Mouse (Mus musculus) lung, postnatal 25 days (tissue): ENCODE measurements around the gene S100a16.
A peak's percentile ranks its signal among the peaks of the same experiment; 100 is the strongest.

ENCODE experiments used
- DNase-seq: peaks from one replicate; pipeline ENCODE4 v3.0.0; 2022; ENCODE audit warnings: low spot score

The S100a16 gene

DNA sequence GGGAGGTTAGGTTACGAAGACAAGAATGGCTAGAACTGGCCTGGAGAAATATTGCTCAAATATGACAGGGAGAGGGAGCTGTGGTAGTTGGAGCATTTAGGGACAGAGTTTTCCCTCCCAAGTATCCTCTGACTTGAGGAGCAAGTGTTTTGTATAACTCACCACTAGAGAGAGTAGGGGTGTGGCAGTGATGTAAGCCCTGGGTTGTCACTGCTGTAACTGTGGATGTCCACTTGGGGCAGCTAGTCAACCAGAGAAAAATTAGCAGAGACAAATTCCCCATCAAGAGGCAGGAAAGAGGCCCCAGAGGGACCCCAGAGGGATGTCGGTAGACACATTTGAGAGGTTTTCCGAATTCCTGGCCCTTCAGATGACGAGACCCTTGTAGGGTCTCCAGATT lies 11.6 kb upstream of the S100a16 start:
- peak; percentile 81 for DNase-seq

DNA sequence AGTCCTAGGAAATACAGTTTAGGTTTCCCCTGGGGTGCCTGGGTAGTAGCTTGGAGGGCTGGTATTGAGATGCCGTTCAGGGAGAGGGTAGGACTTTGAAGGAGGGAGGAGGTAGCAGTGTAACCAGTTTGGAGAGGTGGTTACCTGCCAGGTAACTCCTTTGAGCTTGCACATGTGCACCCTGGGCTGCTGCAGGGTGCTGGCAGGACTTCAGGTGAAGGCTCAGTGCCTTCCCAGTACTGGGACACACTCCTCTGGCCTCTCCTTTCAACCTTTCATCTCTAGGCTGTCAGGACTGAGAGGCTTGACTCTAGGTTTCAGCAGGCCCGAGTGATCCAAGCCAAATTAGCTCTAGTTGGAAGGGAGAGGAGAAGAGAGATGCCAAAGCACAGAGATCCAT lies 11.0 kb upstream of the S100a16 start:
- no peak for DNase-seq

DNA sequence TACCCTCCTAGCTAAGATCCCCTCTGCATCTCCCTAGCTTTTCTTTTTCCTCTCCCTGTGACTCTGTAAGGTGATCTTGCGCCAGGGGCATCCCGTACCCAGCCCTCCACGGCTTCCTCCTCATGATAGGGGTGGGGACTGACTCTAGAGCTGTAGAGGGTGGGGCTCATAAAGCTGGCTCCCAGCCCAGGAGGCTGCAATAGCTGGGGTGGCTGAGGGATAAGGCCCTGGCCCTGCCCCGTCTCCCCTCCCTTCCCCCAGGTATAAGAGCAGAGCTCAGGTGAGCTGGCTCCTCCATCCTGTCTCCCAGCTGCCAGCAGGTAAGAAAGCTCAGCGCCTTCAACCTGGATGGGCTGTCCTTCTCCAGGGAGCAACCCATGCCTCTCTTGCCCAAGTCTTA lies 10.5 kb upstream of the S100a16 start, which contains the start of gene S100a14:
TSS of gene S100a14 (plus strand) at position 277 of the 400 bp plus-strand sequence.
- DNase-seq = peak; percentile 79

DNA sequence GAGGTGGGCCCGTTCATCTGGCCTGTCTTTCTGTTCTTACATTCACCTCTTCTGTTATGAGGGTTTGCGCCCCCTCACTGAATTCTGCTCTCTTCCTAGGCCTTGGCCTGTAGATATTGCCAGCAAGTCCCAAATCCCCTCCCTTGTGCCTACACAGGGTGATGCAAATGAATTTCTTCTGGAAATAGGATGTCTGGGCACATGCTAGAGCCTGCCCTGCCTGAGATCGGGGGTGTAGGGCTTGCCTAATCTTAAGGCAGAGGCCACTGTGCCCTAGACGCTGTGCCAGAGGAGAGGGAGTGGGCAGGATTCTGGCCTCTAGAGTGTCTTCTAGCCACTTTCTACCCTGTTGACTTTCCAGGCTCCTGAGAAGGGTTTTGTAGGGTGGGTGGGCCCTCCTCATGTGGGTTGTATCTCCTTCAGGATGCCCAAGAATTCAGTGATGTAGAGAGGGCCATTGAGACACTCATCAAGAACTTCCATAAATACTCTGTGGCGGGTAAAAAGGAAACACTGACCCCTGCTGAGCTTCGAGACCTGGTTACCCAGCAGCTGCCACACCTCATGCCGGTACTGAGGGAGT lies 9.7 kb upstream of the S100a16 start:
- DNase-seq = no peak

- no peak for DNase-seq
These were observed 5.3 kb upstream of the S100a16 start for GRCm38 (mm10) chr3:90531713-90532112.

- no peak for DNase-seq
These were observed 1.6 kb upstream of the S100a16 start for GRCm38 (mm10) chr3:90535446-90535845.

DNA sequence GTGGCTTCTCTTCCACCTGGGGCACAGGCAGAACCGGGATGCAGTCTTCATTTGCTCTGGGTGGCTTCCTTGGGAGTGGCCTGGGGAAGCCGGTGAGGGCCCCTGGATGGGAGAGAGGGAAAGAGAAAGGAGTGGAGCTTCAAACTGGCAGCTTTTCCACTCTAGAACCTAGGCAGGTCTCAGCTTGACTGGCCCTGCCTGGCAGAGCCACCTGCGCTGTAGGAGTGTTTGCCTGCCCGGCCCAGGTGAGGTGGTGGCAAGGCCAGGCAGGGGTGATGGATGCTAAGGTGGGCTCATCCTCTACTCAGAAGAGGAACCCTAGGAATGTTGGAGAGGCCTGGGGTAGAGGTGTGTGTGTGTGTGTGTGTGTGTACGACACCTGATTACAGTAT lies 847 bp downstream of the S100a16 start:
- no peak for DNase-seq

- DNase-seq = peak; percentile 73
These were observed 3.9 kb downstream of the S100a16 start for GRCm38 (mm10) chr3:90540904-90541303.

DNA sequence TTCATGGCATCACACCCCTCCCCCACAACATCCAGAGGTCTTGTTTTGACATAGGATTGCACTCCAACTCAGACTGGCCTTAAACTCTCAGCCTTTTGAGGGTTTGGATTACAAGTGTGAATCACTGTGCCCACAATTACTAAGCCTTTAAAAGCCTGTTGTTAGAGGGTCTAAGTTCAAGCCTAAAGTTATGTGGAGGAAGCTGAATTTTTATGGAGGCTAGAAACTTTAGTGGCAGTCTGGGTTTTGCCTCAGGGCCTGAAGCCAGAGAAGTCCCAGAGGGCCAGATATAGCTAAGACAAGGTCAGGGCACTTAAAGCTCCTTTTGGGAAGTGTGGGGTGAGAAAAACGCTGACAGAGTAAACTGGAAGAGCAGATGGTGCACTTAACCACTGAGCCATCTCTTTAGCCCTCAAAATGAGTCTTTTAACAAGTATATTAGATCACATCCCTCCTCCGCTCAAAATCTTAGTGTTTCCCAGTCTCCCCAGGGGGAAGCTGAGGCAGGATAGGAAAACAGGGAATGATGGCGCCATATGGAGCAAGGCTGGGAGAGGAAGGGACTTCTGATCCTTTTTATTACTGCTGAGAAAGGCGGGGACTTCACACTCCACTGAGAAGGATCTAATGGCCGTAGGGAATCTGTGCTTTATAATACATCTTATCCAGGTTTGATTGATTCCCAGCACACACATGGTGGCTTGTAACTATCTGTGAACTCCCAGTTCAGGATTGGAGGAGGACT lies 12.8 kb downstream of the S100a16 start:
- DNase-seq = no peak

DNA sequence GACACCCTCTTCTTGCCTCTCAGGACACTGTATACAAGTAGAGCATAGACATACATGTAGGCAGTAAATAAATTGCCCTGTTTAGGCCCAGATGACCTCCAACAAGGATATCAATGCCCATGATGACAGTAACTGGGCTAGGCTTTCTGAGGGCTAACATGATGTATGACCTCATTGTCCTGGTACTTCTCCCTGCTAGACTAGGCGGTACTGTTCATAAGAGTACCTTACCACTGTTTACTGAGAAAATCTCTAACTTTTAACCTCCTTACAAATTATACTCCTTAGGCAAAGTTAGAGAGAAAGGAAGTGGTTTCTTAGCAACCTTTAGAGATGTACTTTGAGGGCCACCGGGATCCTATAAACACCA lies 13.4 kb downstream of the S100a16 start:
- no peak for DNase-seq

DNA sequence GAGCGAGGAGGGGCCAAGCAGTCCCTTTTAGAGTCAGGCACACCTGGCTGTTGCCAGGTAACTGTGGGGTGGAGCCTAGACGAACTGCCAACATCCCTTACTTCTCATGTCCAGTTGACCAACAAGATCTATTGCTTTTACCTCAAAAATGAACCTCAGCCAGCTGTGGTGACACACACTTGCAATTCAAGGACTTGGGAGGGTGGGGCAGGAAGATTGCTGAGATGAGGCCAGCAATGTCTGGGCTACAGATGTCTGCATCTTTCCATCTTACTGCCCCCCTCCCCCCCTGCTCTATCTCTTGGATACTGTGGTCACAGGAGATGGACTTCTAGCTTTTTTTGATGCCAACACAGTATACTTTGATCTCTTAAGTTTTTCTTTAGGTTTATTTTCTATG lies 15.2 kb downstream of the S100a16 start:
- DNase-seq = no peak

DNA sequence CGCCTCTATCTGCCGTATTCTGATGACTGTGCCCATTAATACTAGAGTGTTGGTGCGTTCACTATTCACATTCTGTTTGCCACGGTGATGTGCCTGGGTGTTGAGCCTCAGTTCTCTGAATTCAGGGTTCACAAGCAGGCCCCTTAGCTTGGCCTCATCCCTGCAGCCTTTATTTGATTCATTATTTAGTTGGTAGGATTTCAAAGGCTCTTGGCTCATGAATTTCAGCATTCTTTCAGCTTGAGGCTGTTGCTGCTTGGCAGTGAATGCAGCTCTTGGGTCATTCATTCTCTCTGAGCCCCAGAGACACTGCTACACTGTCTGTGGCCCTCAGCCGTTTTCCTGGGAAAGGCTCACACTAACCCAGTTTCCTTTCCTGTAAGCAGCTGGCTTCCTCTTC lies 18.9 kb downstream of the S100a16 start:
- no peak for DNase-seq

DNA sequence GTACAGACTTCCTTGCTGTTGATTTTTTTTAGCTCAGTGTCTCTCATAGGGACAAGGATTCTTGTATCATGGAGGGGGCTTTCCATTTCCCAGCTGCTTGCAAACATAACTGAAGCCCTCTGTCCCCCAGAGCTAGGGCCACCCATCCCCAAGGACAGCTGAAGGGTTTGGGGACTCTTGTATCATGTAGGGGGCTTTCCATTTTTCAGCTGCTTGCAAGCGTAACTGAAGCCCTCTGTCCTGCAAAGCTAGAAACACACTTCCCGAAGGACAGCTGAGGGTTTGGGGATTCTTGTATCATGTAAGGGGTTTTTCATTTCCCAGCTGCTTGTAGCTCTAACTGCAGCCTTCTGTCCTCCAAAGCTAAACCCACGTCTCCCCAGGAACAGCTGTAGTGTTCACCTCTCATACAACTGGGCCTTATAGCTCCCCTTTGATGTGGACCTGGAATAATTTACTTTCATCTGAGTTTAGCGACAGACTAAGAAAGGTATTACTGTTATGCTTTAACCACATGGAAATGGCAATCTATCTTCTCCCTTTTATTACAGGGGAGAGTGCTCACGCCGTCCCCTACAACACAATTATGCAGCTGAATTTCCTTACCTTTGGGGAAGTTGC lies 23.1 kb downstream of the S100a16 start, which contains the start of gene S100a3:
TSS of gene S100a3 (plus strand) at position 571 of the 621 bp plus-strand sequence.
- DNase-seq = no peak

DNA sequence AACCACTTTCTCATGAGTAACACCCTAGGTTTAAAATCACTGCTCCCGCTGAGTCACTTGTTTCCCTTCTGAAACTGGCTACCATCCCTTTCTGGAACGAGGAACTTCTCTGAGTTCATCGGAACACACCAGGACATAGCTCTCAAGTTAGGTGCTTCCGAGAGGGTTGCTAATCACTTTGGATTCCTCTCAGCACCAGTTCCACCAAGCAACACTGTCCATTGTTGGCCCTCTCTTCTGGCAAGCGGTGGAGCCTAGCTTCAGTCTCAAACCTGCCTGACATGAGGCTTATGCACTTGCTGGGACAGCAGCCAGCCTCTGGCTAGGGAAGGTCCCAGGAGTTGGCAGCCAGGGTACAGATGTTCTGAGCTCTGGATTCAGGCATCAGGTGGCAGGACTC lies 37.6 kb downstream of the S100a16 start:
- DNase-seq = no peak

DNA sequence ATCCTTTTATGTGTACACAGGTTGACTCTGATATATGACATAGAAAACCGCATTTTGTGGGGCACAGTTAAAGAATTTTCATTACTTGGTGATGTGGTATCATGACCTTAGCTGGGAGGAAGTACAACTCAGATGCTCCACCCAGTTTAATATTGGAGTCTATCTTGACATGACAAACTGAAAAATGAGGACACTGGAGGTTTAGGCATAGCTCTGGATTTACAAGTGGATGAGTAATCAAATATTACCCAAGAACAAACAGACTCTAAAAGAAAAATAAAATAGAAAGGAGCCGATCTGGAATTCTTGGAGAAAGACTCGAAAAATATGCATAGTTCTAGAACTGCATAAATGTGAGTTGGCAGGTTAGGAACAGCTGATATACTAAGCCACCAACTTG lies 38.3 kb downstream of the S100a16 start:
- no peak for DNase-seq

DNA sequence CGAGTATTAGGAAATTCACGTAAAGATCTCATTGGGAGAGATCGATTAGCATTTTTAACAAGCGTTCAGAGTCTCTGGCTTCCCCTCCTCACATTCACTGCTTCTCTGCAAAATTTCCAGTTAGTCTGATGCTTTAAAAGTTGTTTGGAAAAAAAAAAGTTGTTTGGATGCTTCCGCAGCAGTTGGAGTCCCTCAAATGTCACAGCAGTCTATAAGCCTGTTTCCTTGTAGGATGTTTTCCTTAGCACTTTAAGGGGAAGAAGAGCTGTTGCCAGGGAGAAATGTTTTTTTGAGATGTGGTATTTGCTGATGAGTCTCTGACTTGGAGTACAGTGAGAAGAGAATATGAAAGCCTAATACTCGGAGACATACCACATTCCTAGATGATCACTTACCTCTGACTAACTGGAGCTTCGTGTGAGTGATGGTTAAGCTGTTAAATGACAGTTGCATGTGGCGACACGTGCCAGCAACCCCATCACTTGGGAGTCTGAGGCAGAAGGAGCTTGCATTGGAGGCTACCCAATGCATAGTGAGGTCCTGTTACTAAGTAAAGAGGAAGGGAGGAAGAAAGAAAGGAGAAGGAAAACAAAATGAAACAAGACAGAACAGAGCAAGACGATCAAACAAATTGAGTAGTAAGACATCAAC lies 39.4 kb downstream of the S100a16 start:
- no peak for DNase-seq

- DNase-seq = no peak
These were observed 42.4 kb downstream of the S100a16 start for GRCm38 (mm10) chr3:90579433-90579832.

- DNase-seq = no peak
These were observed 44.1 kb downstream of the S100a16 start for GRCm38 (mm10) chr3:90581141-90581540.

GRCm38 (mm10) chr3:90582156-90582555 lies 45.1 kb downstream of the S100a16 start:
- no peak for DNase-seq

- DNase-seq = no peak
These were observed 45.5 kb downstream of the S100a16 start for GRCm38 (mm10) chr3:90582556-90582955.

DNA sequence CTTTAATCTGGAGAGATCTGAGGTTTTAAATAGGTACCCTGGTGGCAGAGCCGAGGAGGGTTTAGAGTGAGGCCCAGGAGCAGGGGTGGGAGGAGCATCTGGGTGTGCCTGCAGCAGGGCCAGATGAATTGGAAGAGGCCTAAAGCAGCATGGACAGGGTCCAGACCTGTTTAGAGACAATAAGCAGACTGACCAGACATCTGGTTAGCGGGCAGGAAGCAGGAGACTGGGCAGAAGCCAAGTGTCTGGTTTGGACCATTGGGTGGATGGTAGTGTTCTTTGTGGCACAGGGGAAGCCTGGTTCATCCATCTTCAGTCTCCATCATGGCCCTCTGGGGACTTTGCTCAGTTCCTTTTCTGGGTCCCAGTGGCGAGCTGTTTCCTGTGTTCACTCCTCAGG lies 46.8 kb downstream of the S100a16 start:
- DNase-seq = no peak

DNA sequence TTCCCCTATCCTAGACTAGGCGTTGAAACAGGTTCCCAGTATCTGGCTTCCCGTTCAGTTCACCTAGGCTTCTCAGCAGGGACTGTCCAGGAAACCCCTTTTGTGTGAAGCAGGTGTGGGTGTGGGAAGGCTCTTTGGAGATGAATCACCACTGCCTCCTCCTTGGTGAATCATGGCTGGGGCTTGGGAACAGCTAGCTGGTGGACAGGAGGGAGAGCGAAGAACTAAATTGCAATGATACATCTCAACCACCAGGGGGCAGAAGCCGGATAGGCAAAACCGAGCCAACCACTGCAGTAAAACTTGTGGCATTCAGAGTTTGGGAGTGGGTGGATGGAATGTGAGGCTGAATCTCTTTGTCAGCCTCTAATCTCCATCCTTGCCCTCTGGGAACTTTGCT lies 48.5 kb downstream of the S100a16 start:
- DNase-seq = peak; percentile 74
